Mouse (Mus musculus): ENCODE results near the gene Dennd6b. TPM values are rescaled to one million over a fixed set of nuclear protein-coding genes. Genes with fewer than 3 reads are reported as not detected.

The Dennd6b gene
- polyA plus RNA-seq, 1 experiment from 2014 or later, result 40.1 TPM

DNA sequence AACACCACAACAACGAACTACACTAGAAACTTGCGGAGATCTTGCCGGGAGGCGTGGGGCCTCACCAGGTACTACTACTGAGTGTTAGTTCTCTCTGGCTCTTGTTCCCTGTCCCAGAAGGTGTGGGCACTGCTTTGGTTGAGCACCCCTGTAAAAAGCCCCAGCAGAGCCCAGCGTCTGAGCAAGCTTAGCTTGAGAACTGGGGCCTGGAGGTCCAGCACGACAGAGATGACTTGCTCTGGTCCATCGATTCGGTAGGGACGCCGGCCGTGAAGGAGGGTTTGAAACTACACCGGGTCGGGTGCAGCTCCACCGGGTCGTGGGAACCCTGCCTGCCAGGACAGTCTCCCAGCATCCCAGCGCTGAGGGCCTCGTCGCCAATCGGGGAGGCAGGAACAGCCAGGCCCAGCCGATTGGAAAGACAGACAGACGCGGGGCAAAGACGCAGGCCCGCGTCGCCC is 16.2 kb downstream of the Dennd6b start:
- Histone ChIP-seq H3K27ac (peak overlapping the region; percentile 99), H3K27me3 (ENCODE audit: insufficient read depth, poor library complexity, severe bottlenecking) (no peaks in the 10 kb centered on the region), H3K9me3 (no peaks in the 10 kb centered on the region), H3K36me3 (peaks cover 21% of the 10 kb centered on the region), H3K4me1 (replicated peaks) (peaks cover 93% of the 10 kb centered on the region), H3K4me3 (peak overlapping the region; percentile 87)
- no peak for DNase-seq (ENCODE audit: low spot score)
- under 1% methylated on average over 26 of the region's 26 CpGs for WGBS

DNA sequence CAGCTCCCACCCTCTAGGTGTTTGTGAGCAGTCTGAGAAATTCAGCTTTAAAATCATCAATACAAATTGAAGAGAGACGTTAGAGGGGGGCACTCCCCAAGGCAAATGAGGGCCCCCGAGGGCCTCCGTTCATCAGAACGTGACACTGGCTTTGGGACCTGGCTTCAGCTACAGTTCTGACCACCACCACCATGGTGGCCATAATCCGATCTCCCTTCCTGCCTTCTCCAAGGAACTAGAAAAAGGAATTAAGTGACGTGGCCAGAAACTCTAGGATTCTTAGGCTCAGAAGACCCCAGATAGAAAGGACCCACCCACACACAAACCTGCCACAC is 16.7 kb downstream of the Dennd6b start:
- no peaks in the 10 kb centered on the region for H3K9me3 ChIP-seq
- H3K36me3 ChIP-seq, result peaks cover 17% of the 10 kb centered on the region
- peak overlapping the region; percentile 87 for H3K4me3 ChIP-seq
- H3K27me3 ChIP-seq (ENCODE audit: insufficient read depth, poor library complexity, severe bottlenecking), result 0 out of 2 replicates have a peak, but pooled peaks cover 5% of the 10 kb centered on the region
- H3K27ac ChIP-seq, result peak overlapping the region; percentile 99
- WGBS, result 3% methylated on average over 6 of the region's 6 CpGs
- peaks cover 97% of the 10 kb centered on the region for H3K4me1 ChIP-seq (replicated peaks)
- DNase-seq (ENCODE audit: low spot score), result no peak

DNA sequence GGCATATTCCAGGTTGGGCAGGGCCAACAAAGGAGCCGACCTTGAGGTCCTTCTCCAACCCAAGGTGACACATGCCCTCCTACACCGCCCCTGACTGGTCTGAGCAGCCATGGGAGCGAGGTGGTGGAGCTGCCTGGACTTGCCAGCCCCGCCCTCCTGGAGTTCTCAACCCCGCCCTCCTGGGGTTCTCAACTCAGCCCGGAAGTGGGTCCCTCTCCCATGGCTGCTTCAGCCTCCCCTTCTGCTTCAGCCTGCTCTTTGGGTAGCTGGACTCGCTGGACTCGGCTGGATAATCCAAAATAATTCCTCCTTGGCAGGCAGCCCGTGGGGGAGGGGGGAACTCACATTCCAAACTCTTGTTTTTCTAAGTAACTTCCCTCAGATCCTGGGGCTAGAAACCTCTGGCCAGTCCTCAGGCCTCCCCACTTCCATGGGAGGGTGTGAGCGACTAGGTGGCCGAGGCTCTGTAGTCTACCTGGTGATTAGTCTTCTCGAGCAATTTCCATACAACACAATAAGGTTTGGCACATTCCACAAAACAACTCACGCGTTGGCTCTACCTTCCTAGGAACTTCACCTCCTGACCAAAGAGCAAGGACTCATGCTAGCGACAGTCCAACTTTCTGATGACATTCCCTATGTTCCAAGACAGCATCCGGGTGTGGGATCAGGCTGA is 17.2 kb downstream of the Dennd6b start:
- Histone ChIP-seq H3K4me1 (replicated peaks) (peaks cover 97% of the 10 kb centered on the region), H3K4me3 (peak overlapping the region; percentile 87), H3K27me3 (ENCODE audit: insufficient read depth, poor library complexity, severe bottlenecking) (0 out of 2 replicates have a peak, but pooled peaks cover 6% of the 10 kb centered on the region), H3K36me3 (0 out of 2 replicates have a peak, but pooled peaks cover 13% of the 10 kb centered on the region), H3K27ac (peak overlapping the region; percentile 99), H3K9me3 (no peaks in the 10 kb centered on the region)
- WGBS, result 5% methylated on average over 16 of the region's 16 CpGs
- peak; percentile 65 for DNase-seq (ENCODE audit: low spot score)

DNA sequence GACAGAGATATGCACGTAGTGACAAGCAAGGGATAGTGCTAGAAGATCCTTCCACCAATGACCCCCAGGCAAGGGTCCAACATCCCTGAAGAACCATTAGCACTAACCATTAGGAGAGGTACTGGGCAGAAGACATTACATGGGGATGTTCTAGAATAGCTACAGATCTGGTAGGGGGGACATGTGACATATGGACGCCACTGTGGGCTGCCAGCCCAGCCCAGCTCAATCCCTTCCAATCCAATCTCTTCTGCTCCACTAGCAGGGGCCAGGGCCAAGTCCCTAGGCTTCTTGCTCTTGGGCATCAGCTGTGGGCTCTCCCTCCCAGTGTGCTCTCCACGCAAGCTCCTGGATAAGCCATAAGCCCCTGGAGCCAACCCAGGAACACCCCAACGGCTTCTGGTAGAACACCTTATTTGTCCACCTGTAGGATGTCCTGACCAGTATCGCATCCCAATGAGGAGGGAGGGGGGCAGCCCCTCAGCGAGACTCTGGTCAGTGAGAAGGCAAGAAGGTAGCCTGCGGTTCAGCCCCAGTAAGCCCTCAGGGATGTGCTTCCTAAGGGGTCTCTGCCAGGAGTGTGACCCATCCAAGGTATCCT is 17.9 kb downstream of the Dennd6b start:
- no peaks in the 10 kb centered on the region for H3K9me3 ChIP-seq
- DNase-seq (ENCODE audit: low spot score), result no peak
- 0 out of 2 replicates have a peak, but pooled peaks cover 13% of the 10 kb centered on the region for H3K36me3 ChIP-seq
- 72% methylated on average over 7 of the region's 7 CpGs for WGBS
- peak overlapping the region; percentile 87 for H3K4me3 ChIP-seq
- peak overlapping the region; percentile 99 for H3K27ac ChIP-seq
- H3K27me3 ChIP-seq (ENCODE audit: insufficient read depth, poor library complexity, severe bottlenecking), result 0 out of 2 replicates have a peak, but pooled peaks cover 6% of the 10 kb centered on the region
- H3K4me1 ChIP-seq (replicated peaks), result peaks cover 97% of the 10 kb centered on the region

DNA sequence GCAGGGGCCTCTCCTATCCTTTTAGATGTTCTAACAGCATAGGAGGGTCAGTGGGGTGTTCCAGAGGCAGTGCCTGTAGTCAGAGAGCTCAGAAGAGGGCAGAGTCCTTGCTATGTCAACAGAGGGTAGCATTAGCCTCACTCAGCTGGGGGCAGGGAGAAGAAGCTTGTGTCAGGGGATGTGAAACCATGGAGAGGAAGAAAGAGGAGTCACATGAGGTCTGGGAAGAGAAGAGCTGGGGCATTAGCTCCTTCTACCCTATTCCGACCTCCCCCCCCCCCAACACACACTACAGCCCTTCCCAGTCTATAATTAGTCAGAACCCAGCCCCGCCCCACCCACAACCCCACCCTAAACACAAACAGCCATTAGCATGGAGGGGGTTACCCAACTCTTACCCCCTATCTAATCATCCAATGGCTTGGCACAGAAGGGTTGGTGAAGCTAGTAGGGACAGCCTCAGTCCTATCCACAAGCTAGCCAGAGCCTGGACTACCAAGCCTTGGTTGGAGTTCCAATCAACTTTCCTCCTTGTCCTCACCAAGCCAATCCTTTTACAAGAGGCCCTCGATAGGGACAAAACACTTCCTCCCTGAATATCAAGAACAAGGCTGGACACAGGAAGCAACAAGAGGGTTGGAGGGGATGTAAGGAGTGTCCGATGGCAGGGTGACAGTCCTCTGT is 18.6 kb downstream of the Dennd6b start:
- Histone ChIP-seq H3K36me3 (0 out of 2 replicates have a peak, but pooled peaks cover 13% of the 10 kb centered on the region), H3K27ac (peak overlapping the region; percentile 99), H3K4me3 (peak overlapping the region; percentile 87), H3K4me1 (replicated peaks) (peaks cover 98% of the 10 kb centered on the region), H3K27me3 (ENCODE audit: insufficient read depth, poor library complexity, severe bottlenecking) (0 out of 2 replicates have a peak, but pooled peaks cover 6% of the 10 kb centered on the region), H3K9me3 (no peaks in the 10 kb centered on the region)
- no peak for DNase-seq (ENCODE audit: low spot score)
- 79% methylated on average over 4 of the region's 4 CpGs for WGBS

DNA sequence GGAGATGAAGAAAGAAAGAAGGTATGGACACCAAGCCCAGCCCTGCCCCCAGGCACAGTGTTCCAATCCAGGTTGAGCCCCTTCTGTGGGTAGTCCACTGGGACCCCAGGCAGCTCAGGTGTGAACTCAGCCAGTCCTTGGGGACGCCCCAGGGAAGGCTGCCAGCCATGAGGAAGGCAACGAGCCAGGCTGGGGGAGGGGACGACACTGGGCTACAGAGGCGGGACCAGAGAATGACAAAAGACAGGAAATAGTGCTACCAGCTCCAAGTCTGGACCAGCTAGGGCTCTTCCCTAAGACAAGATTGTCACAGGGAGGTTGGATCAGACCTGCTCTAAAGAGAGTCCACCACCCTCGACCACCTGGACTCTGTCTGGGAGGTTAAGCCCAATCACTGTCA is 19.2 kb downstream of the Dennd6b start:
- peak overlapping the region; percentile 87 for H3K4me3 ChIP-seq
- WGBS, result 15% methylated on average over 5 of the region's 5 CpGs
- H3K27me3 ChIP-seq (ENCODE audit: insufficient read depth, poor library complexity, severe bottlenecking), result 0 out of 2 replicates have a peak, but pooled peaks cover 6% of the 10 kb centered on the region
- H3K36me3 ChIP-seq, result 0 out of 2 replicates have a peak, but pooled peaks cover 13% of the 10 kb centered on the region
- H3K27ac ChIP-seq, result peak overlapping the region; percentile 99
- no peaks in the 10 kb centered on the region for H3K9me3 ChIP-seq
- H3K4me1 ChIP-seq (replicated peaks), result peaks cover 98% of the 10 kb centered on the region
- no peak for DNase-seq (ENCODE audit: low spot score)

DNA sequence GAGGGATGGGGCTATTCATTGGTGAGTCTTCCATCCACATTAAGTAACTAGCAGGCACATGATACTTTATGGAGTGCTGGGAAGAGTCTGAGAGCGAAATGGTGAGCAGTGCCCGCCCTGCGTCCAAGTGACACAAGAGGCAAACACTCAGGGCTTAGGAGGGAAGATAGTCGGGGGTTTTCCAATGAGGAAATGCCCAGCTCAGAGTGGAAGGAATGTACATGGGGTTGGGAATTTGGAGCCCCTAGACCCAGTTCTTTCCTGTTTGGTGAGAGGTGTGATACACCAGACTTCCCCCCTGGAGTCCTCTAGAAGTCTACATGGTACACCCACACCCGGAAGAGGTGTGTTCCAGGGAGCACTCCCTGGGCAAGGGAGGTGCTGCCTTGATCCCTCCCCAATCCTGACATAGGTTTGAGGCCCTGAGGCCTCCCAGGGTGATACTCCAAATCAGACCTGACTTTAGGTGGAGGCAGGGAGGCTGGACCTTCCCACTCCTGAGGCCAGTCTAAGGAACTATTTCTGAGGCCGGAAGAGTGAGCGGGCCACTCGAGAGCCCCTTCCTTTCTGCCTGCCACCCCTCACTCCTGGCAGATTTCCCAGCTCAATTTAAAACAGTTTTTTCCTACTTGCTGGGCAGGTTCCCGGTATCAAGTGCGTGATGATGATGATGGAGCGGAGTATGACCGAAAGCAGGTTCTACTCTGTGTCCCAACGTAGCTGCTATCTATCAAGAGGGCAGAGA is 20.7 kb downstream of the Dennd6b start:
- H3K27ac ChIP-seq, result no peak overlapping the region
- H3K36me3 ChIP-seq, result peaks cover 20% of the 10 kb centered on the region; the same call in 1 of the 2 replicates
- DNase-seq (ENCODE audit: low spot score), result no peak
- H3K4me1 ChIP-seq (replicated peaks), result peaks cover 96% of the 10 kb centered on the region
- no peak overlapping the region for H3K4me3 ChIP-seq
- no peaks in the 10 kb centered on the region for H3K9me3 ChIP-seq
- H3K27me3 ChIP-seq (ENCODE audit: insufficient read depth, poor library complexity, severe bottlenecking), result 0 out of 2 replicates have a peak, but pooled peaks cover 6% of the 10 kb centered on the region
- WGBS, result 89% methylated on average over 13 of the region's 13 CpGs

DNA sequence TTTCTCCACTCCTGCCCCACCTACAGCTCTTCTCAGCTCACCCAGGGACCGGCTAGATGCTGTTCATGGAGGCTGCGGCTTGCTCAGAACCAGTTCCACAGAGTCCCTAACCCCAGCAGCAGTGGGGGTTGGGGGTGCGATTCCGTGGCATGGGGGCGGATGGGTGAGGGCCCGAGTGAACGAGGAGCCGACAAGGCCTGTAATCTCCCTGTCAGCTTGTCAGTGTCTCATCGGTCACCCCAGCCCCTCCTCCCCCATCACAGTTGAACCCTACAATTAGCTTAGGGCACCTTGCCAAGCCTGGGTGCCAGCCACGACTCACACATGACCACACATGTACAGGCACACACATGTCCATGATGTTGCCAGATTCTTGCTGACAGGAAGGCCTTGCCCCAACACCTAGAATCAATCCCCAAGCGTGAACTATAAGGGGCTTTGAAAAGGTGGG is 21.4 kb downstream of the Dennd6b start:
- peaks cover 98% of the 10 kb centered on the region for H3K4me1 ChIP-seq (replicated peaks)
- no peak overlapping the region for H3K4me3 ChIP-seq

DNA sequence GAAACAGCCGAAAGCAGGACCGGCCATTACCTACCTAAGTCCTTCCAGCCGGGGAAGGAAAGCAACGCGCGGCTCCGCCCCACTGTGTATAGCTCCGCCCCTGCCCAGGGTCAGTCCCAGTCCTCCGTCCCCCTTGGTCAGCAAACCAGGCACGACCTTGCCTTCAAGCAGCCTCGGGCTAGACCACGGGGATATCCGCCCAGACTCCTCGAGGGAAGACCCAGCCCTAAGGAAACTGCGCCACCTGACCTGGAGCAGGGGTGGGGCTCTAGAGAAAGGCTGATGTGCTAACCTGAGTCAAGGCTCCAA is 22.4 kb downstream of the Dennd6b start:
- WGBS, result 1% methylated on average over 15 of the region's 15 CpGs
- Histone ChIP-seq H3K4me3 (peak overlapping the region; percentile 73), H3K4me1 (replicated peaks) (peaks cover 98% of the 10 kb centered on the region), H3K36me3 (peaks cover 37% of the 10 kb centered on the region), H3K9me3 (no peaks in the 10 kb centered on the region), H3K27me3 (ENCODE audit: insufficient read depth, poor library complexity, severe bottlenecking) (0 out of 2 replicates have a peak, but pooled peaks cover 6% of the 10 kb centered on the region), H3K27ac (peak overlapping the region; percentile 87)
- DNase-seq (ENCODE audit: low spot score), result peak; percentile 73

More for the DNA sequence above, 21.4 kb downstream of the Dennd6b start:
- Histone ChIP-seq H3K9me3 (no peaks in the 10 kb centered on the region), H3K27ac (no peak overlapping the region), H3K36me3 (peaks cover 27% of the 10 kb centered on the region), H3K27me3 (ENCODE audit: insufficient read depth, poor library complexity, severe bottlenecking) (0 out of 2 replicates have a peak, but pooled peaks cover 6% of the 10 kb centered on the region)
- no peak for DNase-seq (ENCODE audit: low spot score)
- 65% methylated on average over 11 of the region's 11 CpGs for WGBS

DNA sequence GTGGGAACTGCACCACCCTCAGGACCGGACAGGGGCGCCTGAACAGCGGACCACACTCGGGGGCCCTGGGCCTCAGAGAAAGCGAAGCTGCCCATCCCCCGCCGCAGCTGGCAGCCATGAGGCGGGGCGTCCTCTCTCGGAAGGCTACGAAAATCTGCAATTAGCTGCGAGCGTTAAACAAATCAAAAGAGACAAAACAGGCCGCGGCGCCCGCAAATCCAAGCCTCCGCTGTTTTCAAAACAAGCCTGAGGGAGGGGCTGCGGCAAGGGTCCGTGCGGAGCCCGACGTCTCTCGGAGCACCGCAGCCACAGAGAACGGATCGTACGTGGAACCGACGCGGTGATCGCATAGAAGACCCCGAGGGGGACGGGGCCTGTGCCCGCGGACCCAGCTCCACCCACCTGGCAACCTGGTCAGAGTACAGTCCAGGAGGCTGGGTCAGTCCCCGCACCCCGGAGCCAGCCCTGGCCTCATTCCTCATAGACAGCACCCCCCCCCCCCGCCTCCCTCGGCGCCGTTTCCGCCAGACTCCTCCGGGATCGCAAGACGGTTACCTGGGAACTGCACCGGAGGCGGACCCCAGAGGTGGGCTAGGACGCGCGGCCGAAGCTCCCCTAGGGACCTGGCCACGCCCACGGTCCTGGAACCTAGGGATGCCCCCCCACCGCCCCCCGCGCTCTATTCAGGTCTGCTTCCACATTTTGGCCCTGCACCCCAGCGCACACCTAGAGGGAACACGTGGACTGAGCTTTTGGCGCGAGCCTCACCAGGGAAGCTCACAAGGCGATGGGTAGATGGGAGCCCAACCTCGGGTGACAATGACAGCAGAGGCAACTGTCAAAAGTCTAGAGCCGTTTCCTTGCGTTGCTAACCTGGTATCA is 23.0 kb downstream of the Dennd6b start:
- Histone ChIP-seq H3K4me1 (replicated peaks) (peaks cover 93% of the 10 kb centered on the region), H3K27ac (peak overlapping the region; percentile 87), H3K9me3 (no peaks in the 10 kb centered on the region), H3K36me3 (peaks cover 43% of the 10 kb centered on the region), H3K4me3 (peak overlapping the region; percentile 73), H3K27me3 (ENCODE audit: insufficient read depth, poor library complexity, severe bottlenecking) (0 out of 2 replicates have a peak, but pooled peaks cover 6% of the 10 kb centered on the region)
- peak; percentile 51 for DNase-seq (ENCODE audit: low spot score)
- under 1% methylated on average over 65 of the region's 65 CpGs for WGBS

DNA sequence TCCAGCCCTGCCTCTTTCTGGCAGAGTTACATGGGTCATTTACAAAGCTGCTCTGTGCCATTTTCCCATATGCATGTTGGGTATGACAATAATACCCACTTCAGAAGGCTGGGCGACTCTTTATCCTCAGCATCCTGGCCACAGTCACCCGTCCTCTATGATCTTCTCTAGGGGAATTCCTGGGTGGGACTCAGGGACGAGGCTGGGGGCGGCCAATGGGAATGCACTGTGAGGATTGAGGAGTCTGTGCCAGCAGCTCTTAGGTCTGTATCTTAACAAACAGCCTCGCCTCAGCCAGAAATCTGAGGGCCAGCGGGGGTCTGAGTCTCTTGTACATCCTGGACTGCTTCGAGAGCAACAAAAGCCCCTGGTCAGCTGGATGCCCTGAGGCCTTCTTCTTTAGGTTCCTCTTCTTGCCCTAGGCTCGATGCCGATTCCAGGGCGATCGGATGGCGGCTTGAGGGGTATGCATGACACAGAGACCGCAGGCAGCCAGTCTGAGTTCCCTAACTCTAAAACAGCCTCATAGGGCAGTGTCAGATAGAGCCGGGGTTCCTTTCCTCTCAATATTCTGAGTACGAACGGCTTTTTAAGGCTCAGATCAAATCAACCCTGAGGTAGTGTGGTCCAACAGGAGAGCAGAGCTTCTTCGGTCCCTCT is 23.9 kb downstream of the Dennd6b start:
- H3K36me3 ChIP-seq, result peaks cover 52% of the 10 kb centered on the region
- 39% methylated on average over 17 of the region's 17 CpGs for WGBS
- 0 out of 2 replicates have a peak, but pooled peaks cover 6% of the 10 kb centered on the region for H3K27me3 ChIP-seq (ENCODE audit: insufficient read depth, poor library complexity, severe bottlenecking)
- peak overlapping the region; percentile 87 for H3K27ac ChIP-seq
- peak overlapping the region; percentile 73 for H3K4me3 ChIP-seq
- H3K4me1 ChIP-seq (replicated peaks), result peaks cover 85% of the 10 kb centered on the region
- H3K9me3 ChIP-seq, result no peaks in the 10 kb centered on the region
- DNase-seq (ENCODE audit: low spot score), result no peak
